Mouse (Mus musculus) bone marrow macrophage, adult 2 months (primary cell): ENCODE results near the gene Il22ra2. TPM values are rescaled to one million over a fixed set of nuclear protein-coding genes. Genes with fewer than 3 reads are reported as not detected.

ENCODE experiments used
- H3K27ac ChIP-seq: 2 replicates; pipeline ENCODE4 v1.5.1; 2012; ENCODE audit warnings: low read depth, low read length; ENCODE audit not compliant: insufficient read depth
- H3K4me1 ChIP-seq: 2 replicates; pipeline ENCODE4 v1.6.1; 2012; ENCODE audit warnings: low read length; ENCODE audit not compliant: control insufficient read depth, insufficient read depth
- H3K4me3 ChIP-seq: 2 replicates; pipeline ENCODE4 v1.5.1; 2012; ENCODE audit warnings: mild to moderate bottlenecking, low read length, moderate library complexity; ENCODE audit not compliant: insufficient read depth
- CTCF ChIP-seq: IDR thresholded peaks from 2 replicates; pipeline ENCODE4 v1.5.1; 2012; ENCODE audit warnings: low read depth, mild to moderate bottlenecking, low read length, moderate library complexity
- POLR2A ChIP-seq: IDR thresholded peaks from 2 replicates; pipeline ENCODE4 v1.6.1; 2012; ENCODE audit warnings: mild to moderate bottlenecking, low read depth, low read length, borderline replicate concordance
- polyA plus RNA-seq: library from polyadenylated mRNA; stranded (reverse); fragments of >200 nt; gene quantifications from 2 replicates; pipeline ENCODE4 v1.2.4, GENCODE M21; 2012; ENCODE audit not compliant: missing spikeins, insufficient read depth, insufficient read length

The Il22ra2 gene
- polyA plus RNA-seq, 1 experiment: not detected

DNA sequence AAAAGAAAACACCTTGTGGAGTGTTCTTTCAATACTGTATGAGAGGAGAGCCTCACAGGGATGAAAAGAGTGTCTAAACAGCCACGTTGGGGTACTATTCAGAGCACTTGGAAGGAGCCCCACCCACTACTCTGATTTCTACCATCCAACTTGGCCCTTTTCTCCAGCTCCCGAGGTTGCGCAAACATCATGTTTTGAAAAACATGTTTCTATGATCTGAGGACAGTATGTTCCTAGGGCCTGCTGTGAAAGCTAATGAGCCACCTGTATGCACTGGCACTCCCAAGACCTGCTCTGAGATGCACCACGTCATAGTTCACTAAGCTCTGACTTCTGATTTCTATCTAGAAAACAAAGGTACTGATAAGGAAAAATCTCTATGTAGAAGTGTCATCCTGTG, 6.0 kb downstream of the Il22ra2 start:
- H3K4me3 ChIP-seq: no peak overlapping the region
- no peaks in the 10 kb centered on the region; the same call in 1 of the 2 replicates for H3K4me1 ChIP-seq
- H3K27ac ChIP-seq: no peak overlapping the region
- no peak for TF ChIP-seq CTCF
- TF ChIP-seq POLR2A: no peak

- Histone ChIP-seq H3K4me1 (no peaks in the 10 kb centered on the region; the same call in 1 of the 2 replicates), H3K4me3 (no peak overlapping the region), H3K27ac (no peak overlapping the region)
- TF ChIP-seq POLR2A: no peak
- no peak for TF ChIP-seq CTCF
Measured at GRCm38 (mm10) chr10:19631616-19632195, 9.9 kb downstream of the Il22ra2 start.

- Histone ChIP-seq H3K27ac (no peak overlapping the region), H3K4me3 (no peak overlapping the region), H3K4me1 (no peaks in the 10 kb centered on the region)
- TF ChIP-seq POLR2A (no peak), CTCF (no peak)
Measured at GRCm38 (mm10) chr10:19638851-19639250, 17.1 kb downstream of the Il22ra2 start.

- TF ChIP-seq CTCF (no peak), POLR2A (no peak)
- Histone ChIP-seq H3K27ac (no peak overlapping the region), H3K4me3 (no peak overlapping the region), H3K4me1 (no peaks in the 10 kb centered on the region)
Measured at GRCm38 (mm10) chr10:19639630-19640029, 17.8 kb downstream of the Il22ra2 start.

DNA sequence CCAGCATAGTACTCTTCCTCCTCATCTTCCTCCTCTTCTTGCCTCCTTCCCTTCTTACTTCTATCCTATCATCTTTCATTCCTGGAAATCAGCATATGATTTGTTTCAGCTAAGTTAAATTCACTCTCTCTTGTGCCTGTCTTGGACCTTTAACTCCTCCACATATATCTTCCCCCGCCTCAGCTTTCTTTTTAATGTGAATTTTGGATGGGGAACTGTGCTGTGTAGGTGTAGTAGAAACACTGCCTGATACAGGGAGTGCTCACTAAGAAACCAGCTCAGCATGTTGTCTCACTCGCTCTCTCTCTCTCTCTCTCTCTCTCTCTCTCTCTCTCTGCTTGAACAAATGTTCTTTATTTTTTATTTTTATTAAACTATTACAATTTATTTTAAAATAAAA, 23.3 kb downstream of the Il22ra2 start:
- no peaks in the 10 kb centered on the region for H3K4me1 ChIP-seq
- TF ChIP-seq POLR2A: no peak
- TF ChIP-seq CTCF: no peak

GRCm38 (mm10) chr10:19657426-19657825, 35.6 kb downstream of the Il22ra2 start:
- TF ChIP-seq POLR2A: no peak
- TF ChIP-seq CTCF: no peak
- H3K4me1 ChIP-seq: no peaks in the 10 kb centered on the region
- H3K27ac ChIP-seq: no peak overlapping the region
- H3K4me3 ChIP-seq: no peak overlapping the region

More for the DNA sequence above, 23.3 kb downstream of the Il22ra2 start:
- no peak overlapping the region for H3K4me3 ChIP-seq
- no peak overlapping the region for H3K27ac ChIP-seq

GRCm38 (mm10) chr10:19659953-19660352, 38.2 kb downstream of the Il22ra2 start:
- Histone ChIP-seq H3K4me3 (no peak overlapping the region), H3K4me1 (no peaks in the 10 kb centered on the region), H3K27ac (no peak overlapping the region)
- TF ChIP-seq CTCF: no peak
- no peak for TF ChIP-seq POLR2A

DNA sequence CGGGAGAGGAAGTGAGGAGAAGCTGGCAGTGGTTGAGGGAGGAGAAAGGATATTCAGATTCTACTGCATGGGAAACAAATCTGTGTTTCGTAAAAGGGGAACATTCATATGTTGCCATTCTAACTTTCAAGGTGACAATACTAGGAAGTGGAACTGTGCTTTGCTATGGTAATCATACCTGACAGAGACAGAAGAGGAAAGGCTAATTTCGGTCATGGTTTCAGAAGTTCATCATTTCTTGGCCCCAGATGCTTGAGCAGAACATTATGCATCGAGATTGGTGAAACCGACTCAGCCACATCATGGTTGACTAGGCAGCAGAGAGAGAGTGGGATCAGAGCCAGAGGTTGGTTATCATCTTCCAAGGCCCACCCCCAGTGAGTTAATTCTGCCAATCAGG, 47.2 kb downstream of the Il22ra2 start:
- peaks cover 5% of the 10 kb centered on the region; the same call in 1 of the 2 replicates for H3K4me1 ChIP-seq
- H3K4me3 ChIP-seq: no peak overlapping the region
- TF ChIP-seq POLR2A (no peak), CTCF (no peak)
- H3K27ac ChIP-seq: no peak overlapping the region

- Histone ChIP-seq H3K27ac (no peak overlapping the region), H3K4me3 (no peak overlapping the region), H3K4me1 (peaks cover 5% of the 10 kb centered on the region; the same call in 1 of the 2 replicates)
- no peak for TF ChIP-seq CTCF
- no peak for TF ChIP-seq POLR2A
Measured at GRCm38 (mm10) chr10:19672015-19672414, 50.2 kb downstream of the Il22ra2 start.

GRCm38 (mm10) chr10:19673146-19673545, 51.3 kb downstream of the Il22ra2 start:
- Histone ChIP-seq H3K4me3 (no peak overlapping the region), H3K27ac (no peak overlapping the region), H3K4me1 (peaks cover 5% of the 10 kb centered on the region; the same call in 1 of the 2 replicates)
- TF ChIP-seq POLR2A (no peak), CTCF (no peak)

Other genes starting within 250 kb of the Il22ra2 start
- gene Ifngr1, start 30.0 kb upstream of the Il22ra2 start, polyA plus RNA-seq: 346 and 347 TPM in 2 replicates
- gene Il20ra, start 90.6 kb downstream of the Il22ra2 start, polyA plus RNA-seq: not detected in 2 replicates
- not detected in 2 replicates for gene Slc35d3, start 229.5 kb downstream of the Il22ra2 start, polyA plus RNA-seq